Mouse (Mus musculus) stomach, embryonic 14.5 days (tissue): ENCODE data around the gene Vmn1r213. TPM values are rescaled to one million over a fixed set of nuclear protein-coding genes. Genes with fewer than 3 reads are reported as not detected.

Source experiments
- polyA plus RNA-seq: library from polyadenylated mRNA; unstranded; fragments of >200 nt; fragmentation: Nextera tagmentation; extraction: Ambion mirVana; gene quantifications from 2 replicates; pipeline ENCODE4 v1.2.1, GENCODE M21; 2014

Gene Vmn1r213
- polyA plus RNA-seq, 1 experiment from 2014 or later: not detected

Other genes with a start within 250 kb of the Vmn1r213 start
- not detected in 2 replicates for gene Vmn1r208, start 230.3 kb upstream of the Vmn1r213 start, polyA plus RNA-seq
- not detected in 2 replicates for gene Vmn1r209, start 198.0 kb upstream of the Vmn1r213 start, polyA plus RNA-seq
- gene Vmn1r210, start 176.3 kb upstream of the Vmn1r213 start, polyA plus RNA-seq: not detected in 2 replicates
- gene Vmn1r211, start 150.1 kb upstream of the Vmn1r213 start, polyA plus RNA-seq: not detected in 2 replicates
- gene Vmn1r212, start 123.5 kb upstream of the Vmn1r213 start, polyA plus RNA-seq: not detected in 2 replicates
- gene Vmn1r214, start 22.8 kb downstream of the Vmn1r213 start, polyA plus RNA-seq: not detected in 2 replicates
- gene Vmn1r215, start 60.4 kb downstream of the Vmn1r213 start, polyA plus RNA-seq: not detected in 2 replicates
- gene Vmn1r217, start 110.6 kb downstream of the Vmn1r213 start, polyA plus RNA-seq: not detected in 2 replicates
- not detected in 2 replicates for gene Vmn1r218, start 125.5 kb downstream of the Vmn1r213 start, polyA plus RNA-seq
- not detected in 2 replicates for gene Vmn1r219, start 151.7 kb downstream of the Vmn1r213 start, polyA plus RNA-seq
- gene Vmn1r220, start 180.3 kb downstream of the Vmn1r213 start, polyA plus RNA-seq: not detected in 2 replicates
- gene Vmn1r221, start 206.5 kb downstream of the Vmn1r213 start, polyA plus RNA-seq: not detected in 2 replicates
- not detected in 2 replicates for gene Vmn1r222, start 228.3 kb downstream of the Vmn1r213 start, polyA plus RNA-seq
- gene Vmn1r223, start 239.5 kb downstream of the Vmn1r213 start, polyA plus RNA-seq: not detected in 2 replicates